Mouse (Mus musculus): ENCODE measurements around the gene Tjp3. TPM values are rescaled to one million over a fixed set of nuclear protein-coding genes. Genes with fewer than 3 reads are reported as not detected.
"Not testable (repeated sequence)": the region's sequence is repeated elsewhere in the genome, so short reads cannot be mapped to it uniquely, and the experiment has no call there.

Gene Tjp3
- total RNA-seq, 2 experiments from 2014 or later: 0.60 TPM; not detected in 1

GRCm38 (mm10) chr10:81244146-81244545 lies 47.2 kb downstream of the Tjp3 start:
- no peak for ATAC-seq (replicated peaks; ENCODE audit: low FRiP score, poor library complexity, severe bottlenecking)

- no peak for ATAC-seq (replicated peaks; ENCODE audit: low FRiP score, poor library complexity, severe bottlenecking)
Observed at GRCm38 (mm10) chr10:81242021-81242420, 49.4 kb downstream of the Tjp3 start.

GRCm38 (mm10) chr10:81240876-81241275 lies 50.5 kb downstream of the Tjp3 start:
- no peak for ATAC-seq (replicated peaks; ENCODE audit: low FRiP score, poor library complexity, severe bottlenecking)

GRCm38 (mm10) chr10:81238618-81239017 lies 52.8 kb downstream of the Tjp3 start:
- ATAC-seq (replicated peaks; ENCODE audit: low FRiP score, poor library complexity, severe bottlenecking): no peak

GRCm38 (mm10) chr10:81236471-81237268 lies 54.7 kb downstream of the Tjp3 start:
- no peak for ATAC-seq (replicated peaks; ENCODE audit: low FRiP score, poor library complexity, severe bottlenecking)

- no peak for ATAC-seq (replicated peaks; ENCODE audit: low FRiP score, poor library complexity, severe bottlenecking)
Observed at GRCm38 (mm10) chr10:81234206-81234605, 57.2 kb downstream of the Tjp3 start.

GRCm38 (mm10) chr10:81233226-81233585 lies 58.2 kb downstream of the Tjp3 start:
- ATAC-seq (replicated peaks; ENCODE audit: low FRiP score, poor library complexity, severe bottlenecking): no peak

GRCm38 (mm10) chr10:81232580-81233225 lies 58.7 kb downstream of the Tjp3 start, which contains the start of gene Zfr2:
TSS of gene Zfr2 (plus strand) at chr10:81233155.
- ATAC-seq (replicated peaks; ENCODE audit: low FRiP score, poor library complexity, severe bottlenecking): peak; percentile 64

GRCm38 (mm10) chr10:81231436-81231835 lies 59.9 kb downstream of the Tjp3 start:
- ATAC-seq (replicated peaks; ENCODE audit: low FRiP score, poor library complexity, severe bottlenecking): no peak

- no peak for ATAC-seq (replicated peaks; ENCODE audit: low FRiP score, poor library complexity, severe bottlenecking)
Observed at GRCm38 (mm10) chr10:81230438-81231332, 60.7 kb downstream of the Tjp3 start, which contains the start of gene Atcay. TSS of gene Atcay (minus strand) at chr10:81230833.

GRCm38 (mm10) chr10:81229735-81230437 lies 61.5 kb downstream of the Tjp3 start:
- ATAC-seq (replicated peaks; ENCODE audit: low FRiP score, poor library complexity, severe bottlenecking): no peak

GRCm38 (mm10) chr10:81223731-81224130 lies 67.7 kb downstream of the Tjp3 start:
- not testable (repeated sequence) for ATAC-seq (replicated peaks; ENCODE audit: low FRiP score, poor library complexity, severe bottlenecking)

Other genes with a start within 250 kb of the Tjp3 start
Only the 30 nearest of the 32 such genes appear.
- gene Thop1, start 221.5 kb downstream of the Tjp3 start, total RNA-seq (2015; ENCODE audit: low replicate concordance): 1.9 TPM in 1 of 2 replicates, not detected in the other
- 3.1 and 4.1 TPM in 2 replicates for gene Thop1, start 221.5 kb downstream of the Tjp3 start, total RNA-seq (2017; ENCODE audit: low replicate concordance)
- gene Creb3l3, start 192.7 kb downstream of the Tjp3 start, total RNA-seq (2015; ENCODE audit: low replicate concordance): not detected in 2 replicates
- not detected in 2 replicates for gene Creb3l3, start 192.7 kb downstream of the Tjp3 start, total RNA-seq (2017; ENCODE audit: low replicate concordance)
- 22.2 and 31.5 TPM in 2 replicates for gene Map2k2, start 185.7 kb downstream of the Tjp3 start, total RNA-seq (2015; ENCODE audit: low replicate concordance)
- gene Map2k2, start 185.7 kb downstream of the Tjp3 start, total RNA-seq (2017; ENCODE audit: low replicate concordance): 34.2 and 49.9 TPM in 2 replicates
- 11.5 and 13.2 TPM in 2 replicates for gene Zbtb7a, start 156.4 kb downstream of the Tjp3 start, total RNA-seq (2015; ENCODE audit: low replicate concordance)
- 10.1 and 14.2 TPM in 2 replicates for gene Zbtb7a, start 156.4 kb downstream of the Tjp3 start, total RNA-seq (2017; ENCODE audit: low replicate concordance)
- gene Pias4, start 123.7 kb downstream of the Tjp3 start, total RNA-seq (2015; ENCODE audit: low replicate concordance): 4.4 and 11.3 TPM in 2 replicates
- gene Pias4, start 123.7 kb downstream of the Tjp3 start, total RNA-seq (2017; ENCODE audit: low replicate concordance): 12.3 and 19.3 TPM in 2 replicates
- gene Eef2, start 115.0 kb downstream of the Tjp3 start, total RNA-seq (2015; ENCODE audit: low replicate concordance): 227 and 267 TPM in 2 replicates
- 388 and 458 TPM in 2 replicates for gene Eef2, start 115.0 kb downstream of the Tjp3 start, total RNA-seq (2017; ENCODE audit: low replicate concordance)
- 3.3 and 7.3 TPM in 2 replicates for gene Dapk3, start 108.6 kb downstream of the Tjp3 start, total RNA-seq (2015; ENCODE audit: low replicate concordance)
- gene Dapk3, start 108.6 kb downstream of the Tjp3 start, total RNA-seq (2017; ENCODE audit: low replicate concordance): 10.8 and 11.8 TPM in 2 replicates
- not detected in 2 replicates for gene 4930442H23Rik, start 107.7 kb downstream of the Tjp3 start, total RNA-seq (2015; ENCODE audit: low replicate concordance)
- not detected in 2 replicates for gene 4930442H23Rik, start 107.7 kb downstream of the Tjp3 start, total RNA-seq (2017; ENCODE audit: low replicate concordance)
- gene Nmrk2, start 89.5 kb downstream of the Tjp3 start, total RNA-seq (2015; ENCODE audit: low replicate concordance): not detected in 2 replicates
- gene Nmrk2, start 89.5 kb downstream of the Tjp3 start, total RNA-seq (2017; ENCODE audit: low replicate concordance): not detected in 2 replicates
- gene Atcay, start 60.7 kb downstream of the Tjp3 start, total RNA-seq (2015; ENCODE audit: low replicate concordance): not detected in 2 replicates
- not detected in 2 replicates for gene Atcay, start 60.7 kb downstream of the Tjp3 start, total RNA-seq (2017; ENCODE audit: low replicate concordance)
- gene Zfr2, start 58.4 kb downstream of the Tjp3 start, total RNA-seq (2015; ENCODE audit: low replicate concordance): not detected in 2 replicates
- not detected in 2 replicates for gene Zfr2, start 58.4 kb downstream of the Tjp3 start, total RNA-seq (2017; ENCODE audit: low replicate concordance)
- 0.42 and 0.96 TPM in 2 replicates for gene Matk, start 38.6 kb downstream of the Tjp3 start, total RNA-seq (2015; ENCODE audit: low replicate concordance)
- gene Matk, start 38.6 kb downstream of the Tjp3 start, total RNA-seq (2017; ENCODE audit: low replicate concordance): 4.3 TPM in 2 replicates
- gene Mrpl54, start 24.6 kb downstream of the Tjp3 start, total RNA-seq (2015; ENCODE audit: low replicate concordance): 6.3 and 56.3 TPM in 2 replicates
- 23.1 and 36.6 TPM in 2 replicates for gene Mrpl54, start 24.6 kb downstream of the Tjp3 start, total RNA-seq (2017; ENCODE audit: low replicate concordance)
- 3.3 and 4.4 TPM in 2 replicates for gene Apba3, start 24.6 kb downstream of the Tjp3 start, total RNA-seq (2015; ENCODE audit: low replicate concordance)
- 4.3 and 10.8 TPM in 2 replicates for gene Apba3, start 24.6 kb downstream of the Tjp3 start, total RNA-seq (2017; ENCODE audit: low replicate concordance)
- 9.6 and 11.3 TPM in 2 replicates for gene Pip5k1c, start 1.4 kb upstream of the Tjp3 start, total RNA-seq (2015; ENCODE audit: low replicate concordance)
- 10.8 and 11.3 TPM in 2 replicates for gene Pip5k1c, start 1.4 kb upstream of the Tjp3 start, total RNA-seq (2017; ENCODE audit: low replicate concordance)
- gene Cactin, start 29.5 kb upstream of the Tjp3 start, total RNA-seq (2015; ENCODE audit: low replicate concordance): 5.6 and 6.1 TPM in 2 replicates
- 18.0 and 27.7 TPM in 2 replicates for gene Cactin, start 29.5 kb upstream of the Tjp3 start, total RNA-seq (2017; ENCODE audit: low replicate concordance)
- not detected in 2 replicates for gene Tbxa2r, start 37.1 kb upstream of the Tjp3 start, total RNA-seq (2015; ENCODE audit: low replicate concordance)
- not detected in 2 replicates for gene Tbxa2r, start 37.1 kb upstream of the Tjp3 start, total RNA-seq (2017; ENCODE audit: low replicate concordance)
- gene Gipc3, start 51.7 kb upstream of the Tjp3 start, total RNA-seq (2015; ENCODE audit: low replicate concordance): not detected in 2 replicates
- not detected in 2 replicates for gene Gipc3, start 51.7 kb upstream of the Tjp3 start, total RNA-seq (2017; ENCODE audit: low replicate concordance)
- gene Hmg20b, start 58.9 kb upstream of the Tjp3 start, total RNA-seq (2015; ENCODE audit: low replicate concordance): 9.2 and 14.6 TPM in 2 replicates
- 14.1 and 30.2 TPM in 2 replicates for gene Hmg20b, start 58.9 kb upstream of the Tjp3 start, total RNA-seq (2017; ENCODE audit: low replicate concordance)
- gene Mfsd12, start 65.9 kb upstream of the Tjp3 start, total RNA-seq (2015; ENCODE audit: low replicate concordance): 1.9 and 2.5 TPM in 2 replicates
- 8.7 and 10.6 TPM in 2 replicates for gene Mfsd12, start 65.9 kb upstream of the Tjp3 start, total RNA-seq (2017; ENCODE audit: low replicate concordance)
- 15.6 and 27.0 TPM in 2 replicates for gene 4930404N11Rik, start 74.2 kb upstream of the Tjp3 start, total RNA-seq (2015; ENCODE audit: low replicate concordance)
- 35.7 and 41.5 TPM in 2 replicates for gene 4930404N11Rik, start 74.2 kb upstream of the Tjp3 start, total RNA-seq (2017; ENCODE audit: low replicate concordance)
- gene Fzr1, start 86.9 kb upstream of the Tjp3 start, total RNA-seq (2015; ENCODE audit: low replicate concordance): 286 and 325 TPM in 2 replicates
- gene Fzr1, start 86.9 kb upstream of the Tjp3 start, total RNA-seq (2017; ENCODE audit: low replicate concordance): 463 and 486 TPM in 2 replicates
- 10.4 and 11.7 TPM in 2 replicates for gene Dohh, start 92.8 kb upstream of the Tjp3 start, total RNA-seq (2015; ENCODE audit: low replicate concordance)
- gene Dohh, start 92.8 kb upstream of the Tjp3 start, total RNA-seq (2017; ENCODE audit: low replicate concordance): 32.5 and 33.7 TPM in 2 replicates
- gene Gm48551, start 92.9 kb upstream of the Tjp3 start, total RNA-seq (2015; ENCODE audit: low replicate concordance): 2.5 and 3.7 TPM in 2 replicates
- gene Gm48551, start 92.9 kb upstream of the Tjp3 start, total RNA-seq (2017; ENCODE audit: low replicate concordance): 1.3 TPM in 1 of 2 replicates, not detected in the other
- not detected in 2 replicates for gene Gm48552, start 97.4 kb upstream of the Tjp3 start, total RNA-seq (2015; ENCODE audit: low replicate concordance)
- 5.6 TPM in 1 of 2 replicates, not detected in the other for gene Gm48552, start 97.4 kb upstream of the Tjp3 start, total RNA-seq (2017; ENCODE audit: low replicate concordance)
- 5.4 TPM in 1 of 2 replicates, not detected in the other for gene Smim24, start 101.5 kb upstream of the Tjp3 start, total RNA-seq (2015; ENCODE audit: low replicate concordance)
- 1.8 and 3.8 TPM in 2 replicates for gene Smim24, start 101.5 kb upstream of the Tjp3 start, total RNA-seq (2017; ENCODE audit: low replicate concordance)
- 13.4 and 23.8 TPM in 2 replicates for gene Nfic, start 164.1 kb upstream of the Tjp3 start, total RNA-seq (2015; ENCODE audit: low replicate concordance)
- gene Nfic, start 164.1 kb upstream of the Tjp3 start, total RNA-seq (2017; ENCODE audit: low replicate concordance): 0.84 and 8.2 TPM in 2 replicates
- gene Celf5, start 191.1 kb upstream of the Tjp3 start, total RNA-seq (2015; ENCODE audit: low replicate concordance): not detected in 2 replicates
- gene Celf5, start 191.1 kb upstream of the Tjp3 start, total RNA-seq (2017; ENCODE audit: low replicate concordance): 0.68 TPM in 1 of 2 replicates, not detected in the other
- gene Ncln, start 204.8 kb upstream of the Tjp3 start, total RNA-seq (2015; ENCODE audit: low replicate concordance): 8.1 and 46.4 TPM in 2 replicates
- gene Ncln, start 204.8 kb upstream of the Tjp3 start, total RNA-seq (2017; ENCODE audit: low replicate concordance): 10.8 and 12.8 TPM in 2 replicates
- gene S1pr4, start 208.6 kb upstream of the Tjp3 start, total RNA-seq (2015; ENCODE audit: low replicate concordance): 2.9 and 4.6 TPM in 2 replicates
- gene S1pr4, start 208.6 kb upstream of the Tjp3 start, total RNA-seq (2017; ENCODE audit: low replicate concordance): 2.1 and 6.0 TPM in 2 replicates

All from erythroblast, adult 5-6 weeks (primary cell).